Mouse (Mus musculus) adipocyte (in vitro differentiated cells): ENCODE measurements around the gene Banf2.

ENCODE experiments used
- DNase-seq: peaks from one replicate; pipeline ENCODE4 v3.0.0-alpha.2; 2016; ENCODE audit warnings: low spot score

Gene Banf2

GRCm38 (mm10) chr2:144032664-144033063, at the start of gene Banf2:
TSS of gene Banf2 (plus strand) at chr2:144033059.
- no peak for DNase-seq

DNA sequence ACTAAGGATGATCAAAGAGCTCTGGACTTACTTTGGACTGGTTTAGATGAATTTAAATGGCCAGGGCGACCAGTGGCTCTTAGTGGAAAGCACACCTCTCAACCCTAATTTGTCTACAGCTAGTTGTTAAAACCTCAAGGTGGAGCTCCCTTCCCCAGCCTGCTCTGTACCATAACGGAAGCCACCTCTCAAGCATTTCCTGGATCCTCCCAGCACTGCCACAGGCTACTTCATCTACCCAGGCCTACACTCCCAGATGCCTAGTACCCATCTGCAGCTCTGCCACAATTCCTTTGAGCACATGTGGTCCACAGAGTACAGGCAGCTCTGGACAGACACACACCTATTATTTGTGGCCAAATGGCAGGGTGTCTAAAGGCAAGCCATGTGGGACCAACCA, 49.4 kb upstream of the Banf2 start:
- DNase-seq: no peak

DNA sequence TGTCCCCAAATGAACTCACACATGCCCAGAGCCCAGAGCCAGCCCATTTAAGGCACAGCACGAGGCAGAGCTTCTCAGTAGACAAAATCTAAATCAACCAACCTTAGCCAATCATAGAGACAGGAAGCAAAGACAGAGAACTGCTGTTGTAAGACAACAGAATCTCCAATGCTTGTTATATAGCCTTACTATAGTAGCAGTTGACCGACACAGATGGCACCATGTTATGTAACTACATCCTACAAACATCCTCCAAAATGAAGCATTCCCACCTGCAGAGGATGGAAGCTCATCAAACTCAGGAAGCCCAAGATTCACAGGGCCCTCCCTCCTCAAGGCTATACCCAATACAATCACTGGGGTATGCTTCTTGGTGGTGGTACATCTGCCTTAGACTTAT, 45.4 kb upstream of the Banf2 start:
- DNase-seq: peak; percentile 53

- no peak for DNase-seq
Measured at GRCm38 (mm10) chr2:143988016-143988415, 44.8 kb upstream of the Banf2 start.

DNA sequence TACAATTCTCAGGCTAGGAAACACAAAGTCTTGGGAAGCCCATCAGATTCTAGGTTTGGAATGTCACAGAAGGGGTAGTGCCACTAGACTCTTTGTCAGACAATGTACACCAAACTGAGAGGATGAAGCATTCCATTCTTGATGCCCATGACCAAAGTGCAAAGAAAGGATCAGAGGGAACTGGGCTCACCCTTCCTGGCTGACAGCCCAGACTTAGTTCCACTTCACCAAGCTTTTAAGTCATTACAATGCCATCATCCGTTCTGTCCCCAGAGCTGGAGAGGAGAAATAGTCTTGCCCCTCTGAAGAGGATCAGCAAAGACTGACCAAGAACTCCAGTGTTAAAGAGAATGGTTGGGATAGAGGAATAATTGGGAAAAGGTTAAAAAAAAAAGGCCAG, 41.9 kb upstream of the Banf2 start:
- DNase-seq: peak; percentile 43

DNA sequence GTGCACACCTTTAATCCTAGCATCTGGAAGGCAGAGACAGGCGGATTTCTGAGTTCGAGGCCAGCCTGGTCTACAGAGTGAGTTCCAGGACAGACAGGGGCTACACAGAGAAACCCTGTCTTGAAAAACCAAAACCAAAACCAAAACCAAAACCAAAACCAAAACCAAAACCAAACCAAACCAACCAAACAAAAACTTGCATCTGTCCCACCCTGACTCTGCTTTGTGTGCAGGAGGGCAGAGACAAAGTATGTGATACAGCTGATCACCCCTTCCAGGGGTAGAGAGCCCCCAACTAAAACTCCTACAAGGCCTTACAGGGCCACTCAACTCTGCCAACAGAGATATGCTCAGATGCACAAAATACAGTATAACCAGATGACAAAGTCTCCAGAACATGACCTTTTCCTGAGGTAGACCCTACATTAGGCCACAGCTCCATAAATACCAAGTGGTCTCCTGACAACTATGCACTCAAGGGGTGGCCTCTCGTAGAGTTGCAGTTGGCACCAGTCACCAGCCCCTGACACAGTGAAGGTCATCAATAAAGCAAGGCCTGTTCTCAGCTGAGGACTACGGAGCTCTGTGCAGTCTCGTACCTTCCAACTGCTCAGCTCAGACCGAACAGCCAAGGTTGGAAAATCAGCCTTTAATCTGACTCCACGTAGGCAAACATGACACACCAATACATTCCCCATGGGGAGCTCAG, 40.7 kb upstream of the Banf2 start:
- DNase-seq: no peak

- peak; percentile 68 for DNase-seq
Measured at GRCm38 (mm10) chr2:143992977-143993376, 39.9 kb upstream of the Banf2 start.

DNA sequence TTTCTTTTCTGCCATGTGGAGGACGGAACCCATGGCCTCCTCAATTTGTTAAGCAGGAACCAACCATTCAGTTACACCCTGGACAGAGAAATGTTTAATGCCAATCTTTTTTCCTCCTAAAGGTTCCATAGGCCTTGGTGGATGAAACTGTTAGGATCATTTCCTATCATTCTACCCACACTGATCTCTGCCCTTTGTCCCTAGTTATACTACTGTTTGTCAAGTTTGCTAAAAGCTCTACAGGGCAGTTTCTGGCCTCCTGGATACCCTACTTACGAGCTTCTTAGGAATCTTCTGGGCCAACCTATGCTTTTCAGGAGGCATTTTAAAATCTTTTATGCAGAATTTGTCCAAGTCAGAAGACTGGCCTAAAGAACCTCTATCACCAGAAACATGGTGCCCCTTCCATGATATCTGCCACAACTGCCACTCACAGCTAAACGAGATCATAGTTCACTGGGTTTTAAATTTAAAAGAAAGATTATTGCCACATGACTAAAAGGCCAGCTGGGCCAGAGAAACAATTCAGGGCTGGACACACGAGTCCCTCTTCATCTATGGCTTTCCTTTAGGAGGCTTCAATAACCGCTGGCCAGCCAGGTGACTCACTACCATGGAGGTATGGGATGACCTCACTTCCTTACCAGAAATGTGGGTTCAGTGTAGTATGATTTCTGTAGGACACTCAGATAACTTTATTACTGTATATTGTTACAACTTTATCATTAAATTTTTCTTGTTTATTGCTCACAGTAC, 30.5 kb upstream of the Banf2 start:
- DNase-seq: no peak

DNA sequence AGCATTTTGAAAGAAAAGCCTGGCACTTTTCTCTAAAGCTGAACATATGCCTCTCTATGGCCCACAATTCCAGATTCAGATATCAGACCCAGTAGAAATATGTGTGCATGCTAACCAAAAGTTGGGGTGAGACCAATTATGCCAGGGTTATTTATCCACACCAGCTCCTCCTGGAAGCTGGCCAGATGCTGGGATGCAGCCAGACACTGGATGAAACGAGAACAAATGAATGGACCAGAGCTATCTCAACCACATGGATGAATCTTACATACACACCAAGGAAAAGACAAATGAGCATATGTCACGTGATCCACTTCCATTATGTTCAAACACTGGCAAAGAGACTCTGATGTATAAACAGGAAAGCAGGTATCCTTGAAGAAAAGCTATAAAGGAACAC, 29.3 kb upstream of the Banf2 start:
- DNase-seq: peak; percentile 87

GRCm38 (mm10) chr2:144005166-144005955, 27.5 kb upstream of the Banf2 start:
- DNase-seq: peak; percentile 89

- no peak for DNase-seq
Measured at GRCm38 (mm10) chr2:144006686-144007085, 26.2 kb upstream of the Banf2 start.

GRCm38 (mm10) chr2:144007211-144007610, 25.6 kb upstream of the Banf2 start:
- no peak for DNase-seq

DNA sequence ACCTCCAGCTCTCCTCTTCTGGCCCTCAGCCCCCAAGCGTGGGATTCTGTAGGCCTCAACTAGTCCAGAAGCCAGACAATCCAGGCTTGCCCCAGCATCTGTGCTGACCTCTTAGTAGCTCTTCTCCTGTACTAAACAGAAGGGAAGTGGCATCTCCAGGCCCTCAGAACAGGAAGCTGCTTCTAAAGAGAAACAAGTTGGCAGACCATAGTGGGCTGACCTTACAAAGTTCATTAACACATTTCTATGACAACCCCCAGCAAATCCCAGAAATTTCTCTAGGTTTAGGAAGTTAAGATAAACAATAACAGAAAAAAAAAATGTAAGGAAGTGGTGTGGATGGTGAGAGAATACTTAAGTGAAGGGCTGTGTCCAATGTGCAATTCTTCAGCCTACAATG, 23.8 kb upstream of the Banf2 start:
- no peak for DNase-seq

GRCm38 (mm10) chr2:144009551-144010281, 23.1 kb upstream of the Banf2 start:
- DNase-seq: peak; percentile 97

GRCm38 (mm10) chr2:144010282-144011044, 22.4 kb upstream of the Banf2 start:
- DNase-seq: peak; percentile 82

- DNase-seq: peak; percentile 98
Measured at GRCm38 (mm10) chr2:144011080-144011551, 21.7 kb upstream of the Banf2 start, which contains the start of gene Rrbp1. TSS of gene Rrbp1 (minus strand) at chr2:144011263.

DNA sequence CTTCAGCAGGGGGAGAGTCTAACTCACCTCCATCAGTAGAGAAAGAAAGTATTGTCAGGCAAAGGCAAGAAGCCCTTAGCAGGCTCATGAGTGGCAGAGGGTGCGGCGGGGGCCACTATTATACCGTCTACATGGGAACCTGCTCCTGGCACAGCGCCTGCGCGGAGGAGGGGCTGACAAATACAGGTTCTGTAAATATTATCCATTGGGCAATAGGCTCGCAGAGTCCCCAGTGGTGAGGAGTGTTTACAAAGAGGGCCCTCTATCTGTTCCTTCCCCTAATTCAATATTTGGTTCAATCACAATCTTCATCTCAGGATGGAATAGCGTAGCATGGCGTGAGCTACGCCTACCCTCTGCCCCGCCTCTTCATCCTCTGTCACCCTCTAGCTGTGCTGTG, 18.8 kb upstream of the Banf2 start:
- DNase-seq: no peak

DNA sequence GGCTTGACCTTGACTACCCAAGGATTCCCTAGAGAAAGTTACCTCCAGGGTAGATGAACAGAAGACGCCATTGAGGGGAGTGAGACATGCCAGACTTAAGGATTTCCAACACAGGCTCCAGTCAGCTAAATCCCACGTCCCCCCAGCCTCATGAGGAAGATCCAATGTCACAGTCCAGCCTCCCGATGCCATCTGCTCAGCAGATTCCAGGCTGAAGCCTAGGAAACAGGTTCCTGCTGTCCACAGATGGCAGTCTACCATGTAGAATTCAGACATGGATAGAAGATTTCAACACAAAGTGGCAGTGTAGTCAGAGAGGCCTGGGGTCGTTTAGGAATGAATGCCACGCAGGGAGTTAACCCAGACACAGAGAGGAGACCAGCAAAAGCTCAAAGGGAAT, 18.4 kb upstream of the Banf2 start:
- no peak for DNase-seq

DNA sequence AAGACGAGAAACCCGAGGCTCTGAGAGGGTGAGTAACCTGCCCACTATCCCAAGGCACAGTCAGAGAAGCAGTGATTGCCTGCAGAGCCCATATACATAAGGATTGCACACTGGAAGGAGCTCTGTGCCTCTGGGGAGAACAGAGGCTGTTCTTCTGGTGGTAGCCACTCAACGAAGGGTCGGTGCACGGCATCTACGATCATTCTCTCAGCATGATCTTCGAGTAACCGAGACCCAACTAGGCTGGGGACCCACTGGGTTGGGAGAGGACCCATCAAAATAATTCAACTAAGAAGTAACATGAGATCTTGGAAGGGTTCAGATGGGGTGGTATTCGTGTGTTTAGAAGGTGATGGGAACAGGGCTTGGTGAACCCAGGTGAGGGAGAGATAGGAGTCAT, 17.0 kb upstream of the Banf2 start:
- DNase-seq: no peak

GRCm38 (mm10) chr2:144019971-144020370, 12.9 kb upstream of the Banf2 start:
- no peak for DNase-seq

DNA sequence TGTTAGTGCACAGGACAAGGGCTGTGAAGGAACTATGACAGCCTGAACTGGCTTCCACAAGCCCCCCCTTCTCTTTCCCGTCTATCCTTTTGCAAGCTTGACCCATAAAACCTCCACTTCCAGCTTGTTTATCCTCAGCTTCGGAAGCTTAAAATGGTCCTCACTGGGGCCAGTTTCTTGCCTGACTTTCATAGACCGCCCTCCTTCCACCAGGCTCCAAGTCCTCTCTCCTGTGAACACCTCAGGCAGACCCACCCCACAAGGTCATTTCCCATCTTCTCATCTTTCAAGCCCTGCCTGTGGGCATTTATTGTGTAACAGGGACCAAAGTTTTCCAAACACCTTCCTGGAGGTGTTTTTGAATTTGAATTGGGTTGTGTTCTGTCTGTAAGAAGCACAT, 10.4 kb upstream of the Banf2 start:
- DNase-seq: no peak
